Mouse (Mus musculus) Patski (cell line): ENCODE measurements at regions not wholly inside any gene's neighbourhood (a gene's known extent, or its start where the extent isn't known, plus 50 kb on each side); places are given as distances from the start of the nearest gene placed in this dataset.
A peak's percentile ranks its signal among the peaks of the same experiment; 100 is the strongest.

Experiments
- ATAC-seq: fragments of 100-300 bp; one replicate; pipeline ENCODE4 v1.8.0; 2021
- CTCF ChIA-PET: fragments of 350-600 bp; sonication (Branson Sonifier 250); formaldehyde crosslinking; loops from one replicate; lab custom pipeline; 2022; ENCODE audit warnings: inconsistent platforms; lab: Charles Lee
- POLR2A ChIA-PET: fragments of 350-600 bp; sonication (Branson Sonifier 250); formaldehyde crosslinking; loops from one replicate; lab custom pipeline; 2022; ENCODE audit warnings: antibody characterized with exemption, inconsistent platforms; lab: Charles Lee
- DNase-seq: peaks from one replicate; pipeline ENCODE4 v3.0.0-alpha.2; 2011; ENCODE audit warnings: low read depth, low spot score
- H3K27me3 ChIP-seq: fragments of 371-371 bp; one replicate; pipeline ENCODE4 v1.5.1; 2021
- CTCF ChIP-seq: fragments of 100-300 bp; IDR thresholded peaks from one replicate; pipeline ENCODE4 v1.5.1; 2021
- in situ Hi-C: fragments of 300-500 bp; cut with MboI; formaldehyde crosslinking; loops from 3 replicates; pipeline ENCODE4 v1.11.1; 2018; ENCODE audit warnings: low pct_unique_long_range_greater_than_20kb, mixed read lengths

- no peak for TF ChIP-seq CTCF
- peaks cover 13% of the 10 kb centered on the region for H3K27me3 ChIP-seq
- POLR2A ChIA-PET = no interaction called here
- no peak for ATAC-seq
- CTCF ChIA-PET = no interaction called here
- in situ Hi-C loops = no loop called here
- no peak for DNase-seq
Observed at GRCm38 (mm10) chr13:39211076-39211475, 250.4 kb upstream of the Slc35b3 start.

GRCm38 (mm10) chr13:39183715-39184179 lies 223.1 kb upstream of the Slc35b3 start:
- ATAC-seq (no peak), DNase-seq (no peak)
- ChIA-PET POLR2A (no interaction called here), CTCF (no interaction called here)
- in situ Hi-C loops = loop anchor here (10.0 to 25.0 kb wide), 2 partner anchors 251 to 704 kb away; no protein-coding TSS in a partner anchor
- peaks cover 17% of the 10 kb centered on the region for H3K27me3 ChIP-seq
- TF ChIP-seq CTCF = peak; percentile 56

- CTCF ChIA-PET = no interaction called here
- in situ Hi-C loops = no loop called here
- ATAC-seq = no peak
- POLR2A ChIA-PET = no interaction called here
- no peak for TF ChIP-seq CTCF
- DNase-seq = no peak
- peaks cover 27% of the 10 kb centered on the region for H3K27me3 ChIP-seq
Observed at GRCm38 (mm10) chr13:39161980-39162379, 201.3 kb upstream of the Slc35b3 start.

- ATAC-seq (no peak), DNase-seq (no peak)
- peaks cover 16% of the 10 kb centered on the region for H3K27me3 ChIP-seq
- in situ Hi-C loops = no loop called here
- POLR2A ChIA-PET = no interaction called here
- CTCF ChIA-PET = no interaction called here
- no peak for TF ChIP-seq CTCF
Observed at GRCm38 (mm10) chr13:39127942-39128341, 167.3 kb upstream of the Slc35b3 start.

GRCm38 (mm10) chr13:39092058-39092457 lies 131.4 kb upstream of the Slc35b3 start:
- in situ Hi-C loops = no loop called here
- no peak for TF ChIP-seq CTCF
- H3K27me3 ChIP-seq = peaks cover 22% of the 10 kb centered on the region
- ChIA-PET CTCF (no interaction called here), POLR2A (no interaction called here)
- no peak for ATAC-seq
- no peak for DNase-seq

GRCm38 (mm10) chr13:39084544-39084943 lies 123.9 kb upstream of the Slc35b3 start:
- peaks cover 12% of the 10 kb centered on the region for H3K27me3 ChIP-seq
- no peak for ATAC-seq
- POLR2A ChIA-PET = no interaction called here
- no peak for TF ChIP-seq CTCF
- in situ Hi-C loops = no loop called here
- CTCF ChIA-PET = no interaction called here
- DNase-seq = no peak

- no peak for ATAC-seq
- no peak for DNase-seq
- ChIA-PET POLR2A (interaction anchor here (0.5 kb wide), 1 partner anchor 75 kb away, joined by 4 read pairs; no protein-coding TSS in a partner anchor), CTCF (interaction anchor here (0.9 kb wide), 1 partner anchor 12 kb away, joined by 3 read pairs; no protein-coding TSS in a partner anchor)
- H3K27me3 ChIP-seq = peaks cover 22% of the 10 kb centered on the region
- in situ Hi-C loops = no loop called here
- no peak for TF ChIP-seq CTCF
Observed at GRCm38 (mm10) chr13:39074211-39074610, 113.5 kb upstream of the Slc35b3 start.

GRCm38 (mm10) chr13:39032263-39032662 lies 71.6 kb upstream of the Slc35b3 start:
- no peak for TF ChIP-seq CTCF
- H3K27me3 ChIP-seq = peaks cover 21% of the 10 kb centered on the region
- DNase-seq = no peak
- ChIA-PET POLR2A (no interaction called here), CTCF (interaction anchor here (1.4 kb wide), 1 partner anchor 30 kb away, joined by 3 read pairs; no protein-coding TSS in a partner anchor)
- no peak for ATAC-seq
- in situ Hi-C loops = no loop called here

GRCm38 (mm10) chr13:39020168-39020567 lies 59.5 kb upstream of the Slc35b3 start:
- DNase-seq = no peak
- no peak for ATAC-seq
- ChIA-PET CTCF (no interaction called here), POLR2A (no interaction called here)
- H3K27me3 ChIP-seq = peaks cover 34% of the 10 kb centered on the region
- in situ Hi-C loops = no loop called here
- no peak for TF ChIP-seq CTCF

- H3K27me3 ChIP-seq = peaks cover 8% of the 10 kb centered on the region
- ChIA-PET POLR2A (no interaction called here), CTCF (interaction anchor here (1.0 to 1.3 kb wide), 5 partner anchors 15 to 322 kb away, joined by 3 to 5 read pairs (median 4); no protein-coding TSS in a partner anchor)
- DNase-seq = no peak
- peak; percentile 85 for TF ChIP-seq CTCF
- in situ Hi-C loops = no loop called here
- ATAC-seq = peak; percentile 73
Observed at GRCm38 (mm10) chr13:39011696-39012095, 51.0 kb upstream of the Slc35b3 start.
